Mouse (Mus musculus) adrenal gland (tissue): ENCODE results near the gene Pard3b.

Experiments
- intact Hi-C: fragments of 180-260 bp; cut with DNase I; formaldehyde crosslinking; loops from one replicate; pipeline ENCODE4 v1.15.1; 2025

The Pard3b gene

GRCm38 (mm10) chr1:62687511-62687910 lies 1048.9 kb downstream of the Pard3b start:
- intact Hi-C loops = no loop called here

DNA sequence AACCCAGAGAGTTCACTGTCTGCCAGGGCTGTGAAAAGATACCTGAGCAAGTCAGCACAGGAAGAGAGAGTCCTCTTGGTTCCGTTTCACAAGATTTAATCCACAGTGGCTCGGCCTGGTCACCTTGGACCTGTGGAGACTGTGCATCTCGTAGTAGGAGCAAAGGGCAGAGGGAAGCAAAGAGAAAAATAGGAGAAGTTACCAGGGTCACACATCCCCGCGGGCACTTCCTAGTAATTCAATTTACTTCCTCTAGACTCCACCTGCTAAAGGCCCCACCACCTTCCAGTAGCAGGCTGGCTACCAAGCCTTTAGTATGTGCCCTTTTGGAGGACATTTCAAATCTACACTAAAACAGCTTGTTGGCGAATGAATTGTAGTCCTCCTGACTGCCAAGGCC lies 1052.6 kb downstream of the Pard3b start:
- intact Hi-C loops = loop anchor here (10.0 kb wide), 2 partner anchors 486 to 1506 kb away; no protein-coding TSS in a partner anchor
